Mouse (Mus musculus) ovary, postnatal 10 days (tissue): ENCODE results near the gene Isx.

ENCODE experiments used
- DNase-seq: peaks from one replicate; pipeline ENCODE4 v3.0.0; 2022; ENCODE audit warnings: low spot score

Gene Isx

DNA sequence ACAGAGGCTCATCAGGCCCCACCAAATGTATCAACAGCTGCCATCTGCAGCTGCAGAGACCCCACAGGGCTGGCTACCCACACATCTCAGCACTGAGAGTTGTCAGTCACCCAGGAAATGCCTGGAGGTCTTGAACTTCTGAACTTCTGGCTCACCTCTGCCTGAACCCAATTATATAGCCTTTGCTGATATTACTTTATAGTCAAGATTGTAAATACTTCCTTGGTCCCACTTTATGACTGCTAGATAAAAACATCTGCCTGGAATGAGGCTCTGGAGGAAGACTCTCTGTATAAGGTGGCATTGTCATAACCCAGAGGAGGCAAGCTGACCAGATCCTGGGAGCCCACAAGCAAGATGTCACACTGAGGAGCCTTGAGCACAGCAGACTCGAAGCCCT, 28.8 kb downstream of the Isx start:
- DNase-seq: no peak

DNA sequence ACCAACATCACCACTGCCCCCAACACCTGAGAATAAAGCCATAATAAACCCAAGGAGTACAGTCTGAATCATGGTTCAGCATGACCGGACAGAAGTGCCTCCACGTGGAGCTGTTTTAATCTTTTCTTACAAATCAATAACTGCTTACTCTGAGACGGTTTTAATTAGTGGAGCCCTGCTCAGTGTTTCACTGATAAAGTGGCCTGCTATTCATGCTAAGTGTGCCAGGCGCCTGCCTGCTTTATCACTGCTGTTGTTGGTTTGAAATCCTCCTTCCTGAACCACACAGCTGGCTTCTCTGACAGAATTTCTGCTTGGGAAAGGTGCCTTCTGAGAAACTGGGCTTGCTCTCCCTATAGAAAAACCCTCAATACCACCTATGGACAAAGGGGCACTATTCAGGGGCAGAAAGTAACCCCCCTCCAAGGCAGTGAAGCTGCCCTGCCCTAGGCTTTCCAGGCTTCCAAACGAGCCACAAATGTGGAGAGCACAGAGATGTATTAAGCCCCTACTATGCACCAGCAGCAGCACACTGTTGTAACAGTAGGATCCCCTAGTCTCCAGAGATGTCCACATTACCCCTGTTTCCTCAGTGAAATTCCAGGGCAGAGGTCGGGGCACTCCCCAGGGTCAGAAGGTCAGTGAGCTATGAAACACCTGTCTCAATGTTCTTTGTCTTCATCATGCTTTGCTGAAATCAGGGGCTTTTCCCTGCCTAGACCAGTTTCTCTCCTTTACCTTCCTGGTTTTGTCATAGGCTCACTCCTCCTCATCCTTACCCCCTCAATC, 30.3 kb downstream of the Isx start:
- no peak for DNase-seq

DNA sequence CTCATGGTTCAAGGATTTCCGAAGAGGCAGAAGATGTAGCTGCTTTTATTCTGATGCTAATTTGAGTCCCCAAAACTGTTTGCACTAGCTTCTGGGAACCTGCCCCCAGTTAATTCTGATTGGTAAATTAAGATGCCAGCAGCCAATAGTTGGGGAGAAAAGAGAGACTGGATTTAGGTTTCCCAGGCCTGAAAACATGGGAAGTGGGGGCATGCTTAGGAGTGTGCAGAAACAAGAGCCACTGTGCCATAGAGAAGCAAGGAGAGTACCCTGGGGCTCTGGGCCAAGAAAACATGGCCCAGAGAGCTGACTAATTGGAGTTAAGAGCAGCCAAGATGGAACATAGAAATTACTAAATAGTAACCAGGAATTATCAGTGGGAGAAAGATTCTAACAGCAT, 33.4 kb downstream of the Isx start:
- no peak for DNase-seq

DNA sequence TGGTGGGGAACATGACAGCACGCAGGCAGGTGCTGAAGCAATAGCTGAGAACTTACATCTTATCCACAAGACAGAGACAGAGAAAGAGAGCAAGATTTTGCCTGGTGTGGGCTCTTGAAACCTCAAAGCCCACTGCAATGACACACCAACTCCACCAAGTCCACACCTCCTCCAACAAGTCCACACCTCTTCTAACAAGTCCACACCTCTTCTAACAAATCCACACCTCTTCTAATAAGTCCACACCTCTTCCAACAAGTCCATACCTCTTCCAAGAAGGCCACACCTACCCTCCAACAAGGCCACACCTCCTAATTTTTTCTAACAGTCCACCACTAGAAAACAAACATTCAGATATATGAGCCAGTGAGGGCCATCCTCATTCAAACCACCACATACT, 37.7 kb downstream of the Isx start:
- no peak for DNase-seq

DNA sequence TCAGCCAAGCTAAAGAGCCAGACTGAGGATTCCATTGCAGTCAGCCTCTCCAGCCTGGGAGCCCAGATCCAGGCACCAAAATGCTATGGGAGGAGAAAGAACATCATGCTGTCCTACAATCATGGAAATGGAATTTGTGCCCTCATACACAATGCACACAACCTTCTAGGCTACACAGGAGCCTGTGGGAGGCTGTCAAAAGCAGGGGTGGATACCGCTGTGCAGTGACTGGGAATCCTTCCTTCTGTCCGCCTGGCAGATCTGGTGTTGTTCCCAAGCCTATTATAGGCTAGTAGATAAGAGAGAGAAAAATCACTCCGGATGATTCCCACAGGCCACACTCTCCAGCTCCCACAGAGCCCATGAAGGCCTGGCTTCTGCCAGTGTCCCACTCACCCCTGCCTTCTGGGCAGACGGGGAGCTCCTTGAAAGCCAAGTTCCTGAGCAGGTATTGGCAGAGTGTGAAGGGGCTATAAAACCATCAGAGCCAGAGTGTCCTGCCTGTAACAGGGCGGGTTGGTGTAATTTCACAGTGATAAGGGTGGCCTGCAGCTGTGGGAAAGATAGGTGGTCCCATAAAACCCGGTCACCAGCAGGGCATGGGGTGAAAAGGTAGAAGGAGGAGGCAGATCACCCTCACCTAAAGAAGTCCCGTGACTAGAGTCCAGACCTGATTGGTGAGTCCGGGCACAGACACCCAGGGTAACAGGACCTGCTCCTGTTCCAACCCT, 47.9 kb downstream of the Isx start:
- DNase-seq: no peak

DNA sequence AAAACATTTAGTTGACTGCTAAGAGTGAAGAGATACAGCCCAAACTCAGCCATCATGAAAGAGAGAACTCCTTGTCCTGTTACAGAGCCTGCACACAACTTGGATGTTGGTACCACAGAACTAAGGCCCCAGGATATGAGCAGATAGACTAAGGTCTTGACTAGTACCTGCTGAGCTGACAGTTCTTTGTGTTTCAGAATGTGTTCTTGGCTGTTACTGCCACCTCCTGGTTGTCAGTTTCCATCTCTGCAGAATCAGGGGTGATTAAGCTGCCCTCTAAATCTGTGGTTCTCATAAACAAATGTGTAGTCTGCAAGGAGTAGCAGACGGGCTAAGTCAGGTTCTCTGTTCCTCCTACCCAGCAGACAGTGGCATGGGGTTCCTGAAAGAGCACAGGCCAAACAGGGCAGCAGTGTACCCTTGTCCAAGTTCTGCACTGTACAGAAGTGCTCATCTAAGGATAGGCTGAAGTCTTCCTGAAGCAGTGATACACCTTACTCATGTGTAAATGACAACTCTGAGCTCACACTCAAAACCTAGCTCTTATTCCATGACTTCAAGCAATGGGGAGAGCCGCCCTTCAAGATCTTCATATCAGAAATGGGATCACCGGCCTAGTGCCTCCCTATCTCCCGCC, 49.0 kb downstream of the Isx start:
- DNase-seq: no peak

DNA sequence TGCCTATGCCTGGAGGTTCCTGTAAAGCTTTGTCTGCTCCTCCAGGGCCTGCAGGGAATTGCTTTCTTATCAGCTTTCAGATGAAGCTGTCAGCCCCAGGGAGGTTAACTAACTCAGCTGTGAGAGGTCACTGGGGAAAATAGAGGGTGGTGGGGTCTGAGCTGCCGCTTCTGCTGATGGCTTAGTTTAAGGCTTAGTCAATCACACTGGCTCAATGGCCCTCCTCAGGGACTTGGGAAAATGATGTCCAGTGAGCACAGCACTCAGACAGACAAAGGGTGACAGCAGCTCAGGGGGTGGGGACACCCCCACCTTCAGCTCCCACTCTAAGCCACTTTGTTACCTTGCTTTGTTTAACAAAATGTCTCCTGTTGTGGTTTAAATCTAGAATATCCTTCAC, 55.0 kb downstream of the Isx start:
- DNase-seq: no peak

DNA sequence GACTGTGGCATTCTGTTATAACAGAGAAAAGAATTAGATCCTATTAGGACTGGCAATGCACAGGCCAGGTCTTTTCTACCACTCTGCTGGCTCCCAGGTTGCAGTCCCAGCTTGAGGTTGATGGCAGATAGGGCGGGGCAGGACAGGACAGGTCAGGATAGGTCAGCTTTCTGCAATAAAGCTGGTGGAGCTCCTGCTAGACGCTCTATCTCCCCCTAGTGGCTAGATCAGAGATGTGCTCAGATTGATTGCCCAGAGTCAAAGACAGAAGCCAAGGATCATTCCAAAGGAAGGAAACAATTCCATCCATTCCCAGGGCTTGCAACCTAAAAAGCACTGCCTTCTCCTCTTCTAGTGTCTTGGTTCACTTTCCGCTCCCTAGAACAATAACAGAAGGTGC, 57.8 kb downstream of the Isx start:
- DNase-seq: no peak

DNA sequence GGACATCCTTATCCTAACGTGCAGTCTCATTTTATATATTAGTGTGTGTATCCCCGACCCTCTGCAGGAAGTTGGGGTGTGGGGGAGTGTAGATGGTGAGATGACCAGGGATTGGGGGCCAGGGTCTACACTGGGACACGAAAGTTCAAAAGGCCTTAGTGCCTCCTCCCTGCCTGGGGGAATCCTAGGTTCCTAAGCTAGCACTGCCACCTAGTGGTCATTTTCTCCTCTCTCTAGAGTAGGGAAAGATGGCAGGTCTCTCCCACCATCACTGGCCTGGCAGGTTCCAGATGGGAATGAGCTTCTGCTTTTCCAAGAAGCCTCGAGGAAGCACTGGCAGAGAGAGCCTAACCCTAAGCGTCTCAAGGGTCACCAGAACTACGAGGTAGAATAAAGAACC, 62.3 kb downstream of the Isx start:
- no peak for DNase-seq

DNA sequence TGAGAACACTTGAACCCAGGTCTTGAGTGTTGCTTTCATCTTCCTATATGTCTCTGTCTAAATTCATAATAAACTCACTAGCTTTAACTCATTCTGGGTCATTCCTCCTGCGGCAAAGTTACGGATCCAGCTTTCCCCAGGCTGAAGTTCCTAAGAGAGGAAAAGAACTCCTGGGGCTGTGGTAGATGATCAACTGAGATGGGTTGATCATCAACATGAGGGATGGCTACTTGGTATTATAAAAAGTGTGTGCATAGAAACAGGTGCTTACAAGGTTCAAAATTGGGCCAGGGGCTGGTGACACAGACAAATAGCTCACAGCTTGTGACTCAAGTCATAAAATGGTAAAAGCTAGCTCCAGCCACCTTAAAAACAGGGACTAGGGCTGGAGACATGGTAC, 63.7 kb downstream of the Isx start:
- DNase-seq: no peak

DNA sequence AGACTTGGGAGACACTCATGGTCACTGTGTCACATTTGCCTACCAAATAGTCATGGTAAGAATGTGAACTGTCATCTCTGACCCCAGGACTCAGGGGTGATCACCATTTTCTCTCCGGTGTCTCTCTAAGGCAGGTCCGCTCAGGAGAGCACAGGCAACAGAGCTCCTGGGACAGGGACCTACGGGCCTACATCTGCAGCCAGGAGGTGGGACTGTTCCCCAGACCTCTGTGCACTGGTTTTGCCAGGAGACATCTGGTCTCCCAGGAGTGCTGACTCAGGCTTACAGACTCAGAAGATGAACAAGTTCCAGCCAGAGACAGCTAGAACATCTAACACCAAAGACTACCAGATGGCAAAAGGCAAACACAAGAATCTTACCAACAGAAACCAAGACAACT, 69.1 kb downstream of the Isx start:
- DNase-seq: no peak
